Mouse (Mus musculus): ENCODE results near the gene Cyp1b1. TPM values are rescaled to one million over a fixed set of nuclear protein-coding genes. Genes with fewer than 3 reads are reported as not detected.

Gene Cyp1b1
- total RNA-seq, 1 experiment = 15.2 TPM

DNA sequence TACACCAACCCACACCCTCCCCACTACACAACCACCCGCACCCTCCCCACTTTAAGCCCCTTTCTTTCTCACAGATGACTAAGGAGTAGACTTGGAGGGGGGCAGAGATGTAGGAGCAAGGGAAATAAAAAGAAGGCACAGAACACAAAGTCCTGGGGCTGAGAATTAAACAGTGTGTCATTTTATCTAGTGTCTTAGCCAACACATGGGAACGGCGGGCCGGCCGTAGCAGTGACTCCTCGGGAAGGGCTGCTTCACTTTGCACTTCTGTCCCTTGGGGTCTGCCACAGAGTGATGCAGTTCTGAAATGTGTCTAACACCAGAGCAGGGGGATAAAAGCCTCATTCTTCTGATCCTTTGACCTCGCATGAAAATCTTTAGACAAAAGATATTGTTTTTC is 5.8 kb upstream of the Cyp1b1 start:
- H3K36me3 ChIP-seq (ENCODE audit: control insufficient read depth, insufficient read depth, low read length, poor library complexity, severe bottlenecking) = no peaks in the 10 kb centered on the region
- in situ Hi-C loops (cut with MboI; ENCODE audit: low sequenced_read_pairs in 2 of 2, unreplicated experiment in 2 of 2) = no loop called here

DNA sequence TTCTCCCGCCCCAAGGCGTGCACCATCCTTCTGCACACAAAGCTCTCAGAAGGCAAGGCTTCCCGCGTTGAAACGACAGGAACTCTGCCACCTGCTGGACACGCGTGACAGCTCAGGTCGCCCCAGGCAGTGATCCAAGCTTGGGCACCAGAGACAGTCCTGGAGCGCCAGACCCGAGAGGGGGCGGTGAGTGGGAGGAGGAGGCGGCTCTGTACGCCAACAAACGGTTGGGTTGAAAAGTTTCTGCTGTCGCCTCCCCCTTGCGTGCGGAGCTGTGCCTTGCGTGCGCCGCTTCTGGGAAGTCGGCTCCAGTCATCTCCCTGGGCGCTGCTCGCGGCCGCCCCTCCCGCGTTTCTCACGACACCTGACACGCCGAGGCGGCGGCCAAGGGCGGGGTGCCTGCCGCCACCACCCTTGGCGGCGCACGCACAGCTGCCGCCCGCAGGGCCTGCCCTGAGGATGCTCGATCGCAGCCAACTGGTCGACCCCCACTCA is 835 bp upstream of the Cyp1b1 start:
- in situ Hi-C loops (cut with MboI; ENCODE audit: low sequenced_read_pairs in 2 of 2, unreplicated experiment in 2 of 2) = no loop called here
- Histone ChIP-seq H3K27ac (ENCODE audit: insufficient read depth, low read depth, low read length, poor library complexity, severe bottlenecking) (no peak overlapping the region), H3K9ac (ENCODE audit: insufficient read depth, low read depth, low read length, poor library complexity, severe bottlenecking) (no peak overlapping the region), H3K9me3 (ENCODE audit: control insufficient read depth, insufficient read depth, low read depth, low read length) (no peaks in the 10 kb centered on the region), H3K4me1 (ENCODE audit: control insufficient read depth in 2 of 2, insufficient read depth in 2 of 2, low read length in 2 of 2, poor library complexity in 1 of 2) (peaks cover 0 to 8% of the 10 kb centered on the region in 2 experiments; a peak in 1 of 4 replicates), H3K36me3 (ENCODE audit: control insufficient read depth, insufficient read depth, low read length, poor library complexity, severe bottlenecking) (no peaks in the 10 kb centered on the region), H3K4me3 (ENCODE audit: insufficient read depth in 1 of 2, low read depth in 1 of 2, low read length in 2 of 2, poor library complexity in 1 of 2, severe bottlenecking in 1 of 2) (peak overlapping the region; percentile 58 to 61)
- peak; percentile 94 for DNase-seq (ENCODE audit: low read depth, low spot score)
- no peak for TF ChIP-seq ZNF384 (IDR thresholded peaks at IDR 0.05; ENCODE audit: low read depth, low read length)
- peak; percentile 38; the same call in 1 of the 2 replicates for TF ChIP-seq ZC3H11A (IDR thresholded peaks at IDR 0.05; ENCODE audit: borderline replicate concordance, low read depth, low read length)
- no peak; the same call in 1 of the 2 replicates for TF ChIP-seq HCFC1 (IDR thresholded peaks at IDR 0.05; ENCODE audit: borderline replicate concordance, insufficient read depth, low read length)
- 0 out of 2 replicates have a peak, but pooled peaks have one; percentile 12 for TF ChIP-seq CHD2 (IDR thresholded peaks at IDR 0.05; ENCODE audit: low read depth, low read length)
- no peak for TF ChIP-seq MAFK (IDR thresholded peaks at IDR 0.05; ENCODE audit: insufficient read depth, low read depth, low read length)

More for the DNA sequence above, 5.8 kb upstream of the Cyp1b1 start:
- H3K9ac ChIP-seq (ENCODE audit: insufficient read depth, low read depth, low read length, poor library complexity, severe bottlenecking) = no peak overlapping the region
- no peaks in the 10 kb centered on the region for H3K4me1 ChIP-seq (ENCODE audit: control insufficient read depth in 2 of 2, insufficient read depth in 2 of 2, low read length in 2 of 2, poor library complexity in 1 of 2)
- no peak for TF ChIP-seq CHD2 (IDR thresholded peaks at IDR 0.05; ENCODE audit: low read depth, low read length)
- no peak for TF ChIP-seq HCFC1 (IDR thresholded peaks at IDR 0.05; ENCODE audit: borderline replicate concordance, insufficient read depth, low read length)
- TF ChIP-seq ZC3H11A (IDR thresholded peaks at IDR 0.05; ENCODE audit: borderline replicate concordance, low read depth, low read length) = no peak
- TF ChIP-seq MAFK (IDR thresholded peaks at IDR 0.05; ENCODE audit: insufficient read depth, low read depth, low read length) = no peak
- TF ChIP-seq ZNF384 (IDR thresholded peaks at IDR 0.05; ENCODE audit: low read depth, low read length) = no peak
- no peak for DNase-seq (ENCODE audit: low read depth, low spot score)
- no peak overlapping the region for H3K4me3 ChIP-seq (ENCODE audit: insufficient read depth in 1 of 2, low read depth in 1 of 2, low read length in 2 of 2, poor library complexity in 1 of 2, severe bottlenecking in 1 of 2)
- no peak overlapping the region for H3K27ac ChIP-seq (ENCODE audit: insufficient read depth, low read depth, low read length, poor library complexity, severe bottlenecking)
- H3K9me3 ChIP-seq (ENCODE audit: control insufficient read depth, insufficient read depth, low read depth, low read length) = no peaks in the 10 kb centered on the region

DNA sequence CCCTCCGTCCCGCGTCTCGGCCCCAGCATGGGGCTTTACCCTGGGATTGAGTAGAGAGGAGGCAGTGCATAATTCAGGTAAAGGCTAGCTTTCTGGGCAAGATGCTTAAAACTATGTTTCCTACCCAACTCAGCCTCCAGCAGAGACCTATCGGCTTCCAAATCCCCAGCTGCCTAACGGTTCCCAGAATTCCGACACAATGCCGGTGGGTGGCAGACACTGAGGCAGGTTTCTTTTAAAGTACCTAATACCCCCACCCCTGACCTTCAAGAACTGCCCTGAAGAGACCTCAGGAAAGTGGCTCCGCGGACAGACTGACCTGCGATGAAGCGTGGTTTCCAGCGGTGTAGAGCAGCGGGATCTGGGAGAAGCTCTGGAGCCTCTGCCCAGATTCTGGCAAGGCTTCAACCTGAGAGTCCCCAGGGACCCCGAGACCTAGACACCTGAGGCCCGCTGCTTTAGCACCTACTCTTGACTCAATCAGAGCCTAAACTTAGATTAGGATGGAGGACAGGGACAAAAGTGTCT is 429 bp downstream of the Cyp1b1 start:
- Histone ChIP-seq H3K27ac (ENCODE audit: insufficient read depth, low read depth, low read length, poor library complexity, severe bottlenecking) (no peak overlapping the region), H3K9ac (ENCODE audit: insufficient read depth, low read depth, low read length, poor library complexity, severe bottlenecking) (no peak overlapping the region), H3K4me3 (ENCODE audit: insufficient read depth in 1 of 2, low read depth in 1 of 2, low read length in 2 of 2, poor library complexity in 1 of 2, severe bottlenecking in 1 of 2) (peak overlapping the region in 1 of 2 experiments; percentile 53; a peak in 2 of 4 replicates), H3K9me3 (ENCODE audit: control insufficient read depth, insufficient read depth, low read depth, low read length) (no peaks in the 10 kb centered on the region), H3K36me3 (ENCODE audit: control insufficient read depth, insufficient read depth, low read length, poor library complexity, severe bottlenecking) (no peaks in the 10 kb centered on the region), H3K4me1 (ENCODE audit: control insufficient read depth in 2 of 2, insufficient read depth in 2 of 2, low read length in 2 of 2, poor library complexity in 1 of 2) (peaks cover 0 to 8% of the 10 kb centered on the region in 2 experiments; a peak in 1 of 4 replicates)
- in situ Hi-C loops (cut with MboI; ENCODE audit: low sequenced_read_pairs in 2 of 2, unreplicated experiment in 2 of 2) = no loop called here
- no peak for DNase-seq (ENCODE audit: low read depth, low spot score)
- TF ChIP-seq HCFC1 (IDR thresholded peaks at IDR 0.05; ENCODE audit: borderline replicate concordance, insufficient read depth, low read length) = no peak

DNA sequence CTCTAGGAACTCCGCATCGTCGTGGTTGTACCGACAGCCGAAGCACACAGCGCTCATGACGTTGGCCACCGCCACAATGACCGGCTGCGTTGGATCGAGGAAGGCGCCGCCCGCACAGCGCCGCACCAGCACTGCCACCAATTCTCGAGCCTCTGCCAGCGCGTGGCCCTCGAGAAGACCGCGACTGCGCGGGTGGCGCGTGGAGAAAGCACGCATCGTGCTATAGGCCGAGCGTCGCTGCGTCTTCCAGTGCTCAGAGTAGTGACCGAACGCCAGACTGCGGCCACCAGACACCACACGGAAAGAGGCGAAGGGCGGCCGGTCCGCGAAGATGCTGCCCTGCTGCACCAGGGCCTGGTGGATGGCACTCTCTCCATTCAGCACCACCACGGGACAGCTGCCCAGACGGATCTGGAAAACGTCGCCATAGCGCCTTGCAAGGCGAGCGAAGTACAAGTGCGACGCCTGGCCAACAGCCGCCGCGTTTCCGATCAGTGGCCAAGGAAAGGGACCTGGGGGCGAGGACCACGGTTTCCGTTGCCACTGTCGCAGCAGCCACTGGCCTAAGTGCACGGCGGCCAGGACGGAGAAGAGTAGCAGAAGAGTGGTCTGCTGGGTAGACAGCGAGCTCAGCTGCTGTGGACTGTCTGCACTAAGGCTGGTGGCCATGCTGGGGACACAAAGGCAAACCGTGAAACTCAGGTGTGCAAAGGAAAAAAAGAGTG is 1.1 kb downstream of the Cyp1b1 start:
- in situ Hi-C loops (cut with MboI; ENCODE audit: low sequenced_read_pairs in 2 of 2, unreplicated experiment in 2 of 2) = no loop called here
- TF ChIP-seq ZC3H11A (IDR thresholded peaks at IDR 0.05; ENCODE audit: borderline replicate concordance, low read depth, low read length) (no peak), CHD2 (IDR thresholded peaks at IDR 0.05; ENCODE audit: low read depth, low read length) (no peak), HCFC1 (IDR thresholded peaks at IDR 0.05; ENCODE audit: borderline replicate concordance, insufficient read depth, low read length) (no peak), ZNF384 (IDR thresholded peaks at IDR 0.05; ENCODE audit: low read depth, low read length) (no peak), MAFK (IDR thresholded peaks at IDR 0.05; ENCODE audit: insufficient read depth, low read depth, low read length) (no peak)

More for the DNA sequence above, 1.1 kb downstream of the Cyp1b1 start:
- Histone ChIP-seq H3K4me1 (ENCODE audit: control insufficient read depth in 2 of 2, insufficient read depth in 2 of 2, low read length in 2 of 2, poor library complexity in 1 of 2) (peaks cover 0 to 8% of the 10 kb centered on the region in 2 experiments; a peak in 1 of 4 replicates), H3K9ac (ENCODE audit: insufficient read depth, low read depth, low read length, poor library complexity, severe bottlenecking) (no peak overlapping the region), H3K9me3 (ENCODE audit: control insufficient read depth, insufficient read depth, low read depth, low read length) (no peaks in the 10 kb centered on the region), H3K4me3 (ENCODE audit: insufficient read depth in 1 of 2, low read depth in 1 of 2, low read length in 2 of 2, poor library complexity in 1 of 2, severe bottlenecking in 1 of 2) (peak overlapping the region; percentile 34 to 53), H3K27ac (ENCODE audit: insufficient read depth, low read depth, low read length, poor library complexity, severe bottlenecking) (no peak overlapping the region), H3K36me3 (ENCODE audit: control insufficient read depth, insufficient read depth, low read length, poor library complexity, severe bottlenecking) (no peaks in the 10 kb centered on the region)
- DNase-seq (ENCODE audit: low read depth, low spot score) = no peak
